Mouse (Mus musculus) CD8-positive naive resting alpha-beta T cell, adult 57 days (primary cell): Measurements from ENCODE around the gene Lrrc38. TPM values are rescaled to one million over a fixed set of nuclear protein-coding genes. Genes with fewer than 3 reads are reported as not detected.

ENCODE experiments used
- total RNA-seq: library from RNA; stranded (reverse); gene quantifications from one replicate; pipeline ENCODE4 v1.2.4, GENCODE M21; 2023

The Lrrc38 gene
- not detected for total RNA-seq

GRCm38 (mm10) chr4:143349484-143349906 lies at the start of gene Lrrc38:
TSS of gene Lrrc38 (plus strand) at chr4:143349757.

GRCm38 (mm10) chr4:143394181-143394580 lies 44.6 kb downstream of the Lrrc38 start, which contains the start of gene Pramel1:
TSS of gene Pramel1 (plus strand) at chr4:143394428.

GRCm38 (mm10) chr4:143412219-143413092 lies 62.9 kb downstream of the Lrrc38 start, which contains the start of gene Pramef8:
TSS of gene Pramef8 (plus strand) at chr4:143412426.

Other genes starting within 250 kb of the Lrrc38 start
- 64.5 TPM for gene Prdm2, start 136.8 kb upstream of the Lrrc38 start, total RNA-seq
- gene Pdpn, start 50.2 kb upstream of the Lrrc38 start, total RNA-seq = not detected
- gene Pramel1, start 44.7 kb downstream of the Lrrc38 start, total RNA-seq = not detected
- gene Pramef8, start 62.7 kb downstream of the Lrrc38 start, total RNA-seq = 62.6 TPM
- gene Oog4, start 100.6 kb downstream of the Lrrc38 start, total RNA-seq = not detected
- not detected for gene Gm13043, start 161.6 kb downstream of the Lrrc38 start, total RNA-seq
- gene Gm13040, start 186.2 kb downstream of the Lrrc38 start, total RNA-seq = not detected
- gene BC080695, start 201.9 kb downstream of the Lrrc38 start, total RNA-seq = not detected
- not detected for gene Gm13057, start 202.0 kb downstream of the Lrrc38 start, total RNA-seq